Mouse (Mus musculus): ENCODE data around the gene Snrpa1.
A peak's percentile ranks its signal among the peaks of the same experiment; 100 is the strongest.

Snrpa1 gene

DNA sequence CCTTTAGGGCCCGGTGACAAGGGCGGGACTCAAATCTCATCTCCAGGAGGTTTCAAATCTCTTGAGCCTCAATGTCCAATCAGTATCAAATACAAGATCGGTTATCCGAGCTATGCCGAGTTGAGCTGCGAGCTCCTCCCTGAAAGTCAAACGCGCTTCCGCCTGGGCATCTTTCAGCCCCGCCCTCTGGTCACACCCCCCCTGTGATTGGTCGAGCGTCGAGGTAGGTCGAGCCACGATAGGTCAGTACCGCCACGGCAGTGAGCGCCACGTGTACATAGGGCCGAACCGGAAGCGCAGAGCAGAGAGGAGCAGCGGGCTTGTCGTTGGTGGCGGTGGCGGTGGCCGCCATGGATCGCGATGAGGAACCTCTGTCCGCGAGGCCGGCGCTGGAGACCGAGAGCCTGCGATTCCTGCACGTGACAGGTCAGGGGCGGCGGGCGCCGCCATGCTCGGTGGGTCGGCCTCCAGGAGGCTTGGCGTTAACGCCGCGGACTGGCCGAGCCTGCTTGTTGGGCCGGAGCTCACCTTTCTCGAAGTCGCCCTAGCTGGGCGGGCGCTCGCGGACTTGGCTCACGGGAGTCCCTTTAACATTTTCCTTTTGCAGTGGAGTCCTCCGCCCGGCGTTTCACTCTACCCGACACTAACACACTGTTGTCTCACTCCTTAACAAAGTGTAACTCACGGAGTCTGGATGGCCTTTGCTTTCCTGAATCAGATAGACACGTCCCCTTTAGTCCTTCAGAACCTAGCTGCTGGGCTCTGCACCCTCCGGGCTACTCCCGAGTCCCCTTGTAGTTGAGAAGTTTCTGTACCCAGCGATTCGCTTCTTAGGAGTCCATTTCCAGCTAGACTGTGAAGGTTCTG lies 20.8 kb downstream of the Snrpa1 start, which contains the start of gene Selenos:
Selenos (plus strand) TSS at position 286 of the 867 bp plus-strand sequence.
- DNase-seq = peak; percentile 95 to 97

DNA sequence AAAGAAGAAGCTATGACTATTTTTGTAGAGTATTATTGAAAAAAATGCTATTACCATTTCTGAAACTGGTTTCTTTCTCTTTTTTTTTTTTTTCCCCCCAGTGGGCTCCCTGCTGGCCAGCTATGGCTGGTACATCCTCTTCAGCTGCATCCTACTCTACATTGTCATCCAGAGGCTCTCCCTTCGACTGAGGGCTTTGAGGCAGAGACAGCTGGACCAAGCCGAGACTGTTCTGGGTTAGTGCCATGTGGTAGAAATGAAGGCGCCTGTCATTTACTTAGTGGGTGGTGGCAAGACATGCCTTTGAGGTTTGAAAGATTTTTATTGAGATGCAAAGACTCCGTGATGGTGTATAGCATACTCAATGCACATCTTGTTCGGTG lies 21.4 kb downstream of the Snrpa1 start:
- DNase-seq = peak in 1 of 2 experiments; percentile 33

DNA sequence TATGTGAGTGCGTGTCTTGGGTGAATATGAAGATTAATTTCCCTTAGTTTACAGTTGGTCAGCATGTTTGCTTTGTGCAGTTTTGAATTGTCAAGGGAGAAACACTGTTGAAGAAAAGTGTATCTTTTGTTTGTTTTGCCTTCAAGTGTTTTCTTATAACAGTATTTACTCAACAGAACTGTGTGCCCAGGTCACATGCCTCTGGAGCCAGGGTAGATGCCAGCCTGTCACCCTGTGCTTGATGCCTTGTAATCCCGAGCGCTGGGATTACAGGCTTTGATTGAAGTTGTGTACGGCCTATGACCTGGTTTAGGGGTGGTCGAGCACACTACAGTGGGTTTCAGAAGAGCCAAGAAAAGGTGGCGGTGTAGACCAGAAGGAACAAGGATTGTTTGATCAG lies 25.0 kb downstream of the Snrpa1 start:
- no peak for DNase-seq

DNA sequence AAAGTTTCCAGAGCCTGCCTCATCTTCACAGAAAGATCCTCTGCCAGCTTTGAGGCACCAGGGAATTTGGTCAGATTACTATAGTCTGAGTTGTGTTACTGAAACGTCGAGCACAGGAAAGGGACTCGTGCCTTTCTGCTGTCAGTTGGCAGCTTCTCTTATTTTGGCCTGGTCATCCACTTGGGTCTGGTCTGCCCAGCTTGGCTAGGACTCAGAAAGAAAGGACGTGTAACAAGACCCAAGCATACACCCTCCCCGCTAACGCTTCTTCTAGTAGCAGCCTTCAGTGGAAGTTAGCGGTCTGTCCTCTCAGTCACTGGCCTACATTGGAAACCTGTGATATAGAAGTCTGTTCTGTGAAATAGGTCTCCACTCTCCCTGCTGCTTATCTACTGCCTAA lies 25.7 kb downstream of the Snrpa1 start:
- no peak for DNase-seq

DNA sequence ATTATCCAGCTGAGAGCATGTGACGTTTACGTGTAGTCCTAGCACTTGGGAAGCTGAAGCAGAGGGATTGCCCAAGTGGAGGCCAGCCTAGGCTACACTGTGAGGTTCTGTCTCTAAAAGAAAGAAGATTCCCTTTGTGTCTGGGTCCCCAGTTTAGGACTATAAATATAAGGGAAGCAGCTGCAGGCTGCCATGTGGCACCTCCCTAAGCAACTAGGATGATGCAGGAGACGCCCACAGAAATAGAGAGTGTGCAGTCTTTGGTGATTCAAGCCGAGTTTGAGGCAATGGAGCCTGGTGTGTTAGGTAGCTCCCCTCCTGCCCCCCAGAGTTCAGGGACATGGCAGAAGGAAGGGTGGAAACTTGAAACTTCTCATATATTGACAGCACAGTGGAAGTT lies 28.8 kb downstream of the Snrpa1 start:
- DNase-seq = no peak

DNA sequence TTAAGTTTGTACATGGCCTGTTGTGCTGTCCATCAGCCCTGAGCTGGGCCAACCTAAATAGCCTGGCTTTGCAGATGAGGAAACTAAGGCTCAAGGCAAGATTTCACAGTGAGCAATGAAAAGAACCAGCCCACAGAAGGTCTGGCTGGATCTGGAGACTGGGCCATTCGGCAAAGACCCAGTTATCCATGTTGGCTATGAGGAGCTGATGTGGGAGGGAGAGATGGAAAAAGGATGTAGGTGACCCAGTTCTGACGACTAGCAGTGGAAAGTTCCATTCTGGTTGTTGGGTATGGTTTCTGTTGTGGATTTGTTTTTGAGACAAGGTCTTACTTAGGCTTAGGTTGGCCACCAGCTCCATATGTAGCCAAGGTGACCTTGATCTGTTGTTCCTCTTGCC lies 29.3 kb downstream of the Snrpa1 start:
- no peak for DNase-seq

DNA sequence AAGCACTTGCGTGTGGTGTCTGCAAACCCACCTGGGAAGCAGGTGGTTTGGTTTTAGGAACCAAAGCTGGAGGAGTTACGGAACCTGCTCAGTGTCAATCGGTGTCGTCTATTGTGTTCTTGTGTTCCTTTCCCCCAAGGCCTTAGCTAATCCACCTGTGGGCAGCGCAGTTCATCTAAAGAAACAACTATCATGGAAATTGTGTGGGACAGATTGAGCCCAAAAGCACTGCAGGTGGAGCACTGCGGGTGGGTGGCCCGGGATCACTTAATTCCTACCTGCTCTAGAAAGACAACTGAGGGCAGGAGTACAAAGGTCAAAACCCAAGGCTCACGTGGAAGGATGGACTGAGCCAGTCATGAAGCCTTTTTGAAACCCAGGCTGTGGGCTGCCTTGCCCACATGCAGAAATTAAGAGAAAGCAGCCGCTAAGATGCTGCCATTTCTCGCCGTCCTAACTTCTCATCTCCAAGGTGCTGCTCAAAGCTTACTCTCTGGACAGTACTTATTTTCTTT lies 31.9 kb downstream of the Snrpa1 start:
- no peak for DNase-seq

DNA sequence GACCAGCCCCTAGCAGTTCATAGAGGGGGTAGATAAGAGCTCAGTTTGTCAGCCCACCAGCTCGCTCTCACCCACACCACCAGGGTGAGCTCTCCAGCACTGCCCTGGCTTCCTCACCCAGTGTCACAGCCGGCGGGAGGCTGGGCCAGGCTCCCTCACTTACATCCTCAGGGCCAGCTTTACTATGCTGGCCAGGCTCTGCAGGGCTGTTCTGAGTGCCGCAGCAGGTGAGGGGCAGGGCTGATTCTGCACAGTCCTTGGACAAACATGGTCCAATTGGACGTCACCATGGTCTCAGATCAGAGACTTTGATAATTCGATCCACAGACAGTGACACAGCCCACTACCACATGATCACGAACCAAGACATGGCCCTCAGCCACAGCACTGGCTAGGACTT lies 32.8 kb downstream of the Snrpa1 start:
- no peak for DNase-seq

DNA sequence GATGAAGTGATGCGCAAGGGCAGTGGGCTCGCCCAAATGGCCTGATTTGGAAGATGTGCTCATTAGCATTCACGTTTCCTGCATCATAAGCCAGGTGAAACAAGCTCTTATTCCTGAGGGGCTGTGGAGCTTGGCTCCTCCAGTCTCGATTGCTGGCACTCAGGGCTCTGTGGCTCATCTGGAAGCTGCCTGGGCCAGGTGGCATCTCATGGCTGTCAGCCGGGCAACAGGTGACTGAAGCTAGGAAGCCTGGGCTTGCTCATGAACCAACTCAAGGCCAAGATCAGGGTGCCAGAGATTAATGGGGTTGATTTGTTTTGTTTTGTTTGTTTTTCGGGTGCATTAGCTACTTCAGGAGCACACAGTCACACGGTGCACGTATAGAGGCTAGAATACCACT lies 33.9 kb downstream of the Snrpa1 start:
- DNase-seq = peak; percentile 71 to 76

DNA sequence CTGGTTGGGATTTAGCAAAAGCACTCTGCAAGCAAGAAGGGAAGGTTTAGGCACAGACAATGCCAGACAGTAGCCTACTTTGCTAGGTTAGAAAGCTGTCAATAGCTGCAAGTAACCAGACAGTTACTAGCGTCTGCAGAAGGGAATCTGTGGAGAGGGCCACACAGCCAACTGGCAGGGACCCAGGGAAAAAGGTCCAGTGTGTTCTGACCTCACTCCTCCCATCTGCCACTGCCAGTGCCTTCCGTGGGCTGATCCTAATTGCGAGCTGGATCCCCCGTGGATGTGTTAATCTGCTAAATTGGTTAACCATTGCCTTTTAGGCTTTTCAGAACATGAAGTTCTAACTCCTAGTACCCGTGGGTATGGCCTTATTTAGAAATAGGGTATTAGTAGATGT lies 35.3 kb downstream of the Snrpa1 start:
- peak; percentile 75 to 85 for DNase-seq

DNA sequence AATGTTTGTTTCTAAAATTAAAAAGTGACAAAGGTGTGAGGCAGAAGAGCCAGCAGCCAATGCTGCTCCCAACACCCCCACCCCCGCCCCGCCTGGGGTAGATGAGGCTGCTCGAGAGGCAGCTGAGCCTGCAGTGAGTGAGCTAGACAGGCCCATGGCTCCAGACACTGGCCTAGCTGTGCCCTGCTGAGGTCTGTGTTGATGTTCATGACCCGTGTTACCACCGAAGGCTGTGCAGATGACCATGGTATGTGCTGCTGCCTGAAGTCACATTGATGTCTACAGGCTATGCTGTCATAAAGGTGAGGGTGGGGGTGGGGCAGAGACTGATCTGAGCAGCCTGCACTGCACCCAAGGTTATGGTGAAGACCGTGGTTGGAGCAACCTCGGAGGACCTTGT lies 40.0 kb downstream of the Snrpa1 start:
- DNase-seq = no peak

DNA sequence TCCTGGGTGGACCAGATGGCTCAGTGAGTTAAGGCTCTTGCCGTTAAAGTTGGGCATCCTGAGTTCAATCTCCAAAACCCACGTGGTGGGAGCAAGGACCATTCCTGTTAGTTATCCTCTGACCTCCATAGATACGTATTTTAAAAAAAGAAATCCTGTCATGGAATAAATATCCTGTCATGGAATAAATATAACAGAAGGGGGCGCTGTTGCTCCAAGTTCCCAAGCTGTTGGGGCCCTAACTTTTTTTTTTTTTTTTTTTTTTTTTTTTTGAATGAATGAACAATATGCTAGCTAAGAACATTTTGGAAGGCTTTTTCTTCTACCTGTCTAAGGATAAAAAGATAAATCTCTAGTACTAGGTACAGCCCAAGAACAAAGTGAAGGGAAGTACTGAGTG lies 43.1 kb downstream of the Snrpa1 start:
- peak; percentile 54 to 62 for DNase-seq

DNA sequence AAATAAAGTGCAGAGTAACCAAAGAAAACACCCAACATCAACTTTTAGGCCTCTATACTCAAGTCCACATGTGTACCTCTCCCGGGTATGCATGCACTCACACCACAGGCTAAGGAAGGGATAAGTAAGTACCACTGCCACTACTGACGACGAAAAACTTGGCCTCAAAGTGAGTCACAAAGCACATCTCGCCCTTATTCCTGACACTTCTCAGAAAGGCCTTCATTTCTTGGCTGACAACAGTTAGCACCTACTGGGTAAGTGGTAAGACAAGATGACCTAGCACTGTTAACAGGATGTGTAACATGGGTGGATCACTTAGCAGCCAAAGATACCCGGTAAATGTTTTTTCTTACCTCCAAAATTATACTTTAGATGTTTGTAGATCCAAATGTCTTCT lies 45.7 kb downstream of the Snrpa1 start:
- DNase-seq = no peak

DNA sequence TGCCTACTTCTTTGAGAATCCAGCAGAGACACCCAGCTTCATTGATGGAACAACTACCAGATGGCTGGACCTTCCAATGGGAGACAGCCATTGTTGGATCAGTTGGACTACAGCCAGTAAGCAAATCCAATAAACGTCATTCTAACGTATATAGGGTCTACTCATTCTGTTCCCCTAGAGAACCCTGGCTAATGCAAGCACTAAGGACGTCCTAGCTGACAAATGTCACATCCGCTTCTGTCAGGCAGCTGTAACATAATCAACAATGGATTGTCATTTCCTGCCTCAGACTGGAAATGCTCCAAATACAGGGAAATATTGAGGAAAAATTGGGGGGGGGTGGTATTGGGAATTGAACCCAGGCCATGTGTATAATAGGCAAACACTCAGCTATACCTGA lies 47.0 kb downstream of the Snrpa1 start:
- no peak for DNase-seq

DNA sequence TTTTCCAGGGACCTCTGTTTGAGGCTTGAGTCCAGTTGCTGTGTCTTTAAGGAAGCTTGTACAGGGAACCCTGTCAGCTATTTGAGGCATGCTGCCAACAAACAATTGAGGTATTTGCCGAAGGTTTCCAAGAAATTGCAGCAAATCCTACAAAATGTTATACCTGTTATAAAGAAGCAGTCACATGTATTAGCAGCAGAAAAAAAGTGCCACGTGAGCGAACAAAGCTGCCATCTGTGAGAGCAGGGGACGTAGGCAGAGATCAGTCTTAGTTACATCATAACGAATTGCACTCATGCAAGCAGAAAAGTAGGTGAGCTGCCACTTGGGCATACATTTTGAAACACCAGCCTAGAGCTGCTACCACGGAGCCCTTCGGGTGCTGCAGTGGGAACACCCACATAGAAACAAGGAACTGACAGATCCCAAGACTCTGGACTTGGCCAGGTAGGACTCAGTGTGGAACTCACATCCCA lies 47.8 kb downstream of the Snrpa1 start:
- DNase-seq = no peak

DNA sequence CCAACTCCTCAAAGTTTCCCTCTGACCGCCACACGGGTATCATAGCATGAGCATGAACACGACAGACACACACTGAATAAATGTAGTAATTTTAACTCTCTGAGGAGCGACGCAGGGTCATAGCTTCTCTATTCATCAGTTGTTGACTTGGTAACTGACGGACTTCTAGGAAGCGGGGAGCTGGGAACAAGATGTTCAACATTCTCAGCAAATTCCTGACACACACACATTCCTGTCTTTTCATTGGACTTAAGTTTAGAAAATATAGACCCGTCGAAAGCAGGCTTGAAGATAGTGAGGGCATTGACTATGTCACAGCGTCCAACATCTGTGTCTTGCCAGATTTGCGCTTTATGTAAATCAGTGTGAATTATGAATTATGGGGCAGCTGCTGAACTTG lies 48.4 kb downstream of the Snrpa1 start:
- no peak for DNase-seq

DNA sequence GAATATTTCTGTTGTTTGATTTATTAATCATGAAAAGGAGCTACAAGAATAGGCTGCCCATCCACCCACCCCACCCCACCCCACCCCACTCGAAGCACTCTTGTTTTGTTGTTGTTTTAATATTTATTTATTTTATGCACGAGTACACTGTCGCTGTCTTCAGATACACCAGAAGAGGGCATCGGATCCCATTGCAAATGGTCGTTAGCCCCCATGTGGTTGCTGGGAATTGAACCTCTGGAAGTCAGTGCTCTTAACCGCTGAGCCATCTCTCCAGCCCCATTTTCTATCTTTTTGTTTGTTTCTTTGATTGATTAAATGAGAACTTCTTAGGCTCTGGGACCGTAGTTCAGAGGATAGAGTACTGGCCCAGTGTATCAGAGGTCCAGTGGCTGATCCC lies 49.1 kb downstream of the Snrpa1 start:
- DNase-seq = peak; percentile 49 to 56

DNA sequence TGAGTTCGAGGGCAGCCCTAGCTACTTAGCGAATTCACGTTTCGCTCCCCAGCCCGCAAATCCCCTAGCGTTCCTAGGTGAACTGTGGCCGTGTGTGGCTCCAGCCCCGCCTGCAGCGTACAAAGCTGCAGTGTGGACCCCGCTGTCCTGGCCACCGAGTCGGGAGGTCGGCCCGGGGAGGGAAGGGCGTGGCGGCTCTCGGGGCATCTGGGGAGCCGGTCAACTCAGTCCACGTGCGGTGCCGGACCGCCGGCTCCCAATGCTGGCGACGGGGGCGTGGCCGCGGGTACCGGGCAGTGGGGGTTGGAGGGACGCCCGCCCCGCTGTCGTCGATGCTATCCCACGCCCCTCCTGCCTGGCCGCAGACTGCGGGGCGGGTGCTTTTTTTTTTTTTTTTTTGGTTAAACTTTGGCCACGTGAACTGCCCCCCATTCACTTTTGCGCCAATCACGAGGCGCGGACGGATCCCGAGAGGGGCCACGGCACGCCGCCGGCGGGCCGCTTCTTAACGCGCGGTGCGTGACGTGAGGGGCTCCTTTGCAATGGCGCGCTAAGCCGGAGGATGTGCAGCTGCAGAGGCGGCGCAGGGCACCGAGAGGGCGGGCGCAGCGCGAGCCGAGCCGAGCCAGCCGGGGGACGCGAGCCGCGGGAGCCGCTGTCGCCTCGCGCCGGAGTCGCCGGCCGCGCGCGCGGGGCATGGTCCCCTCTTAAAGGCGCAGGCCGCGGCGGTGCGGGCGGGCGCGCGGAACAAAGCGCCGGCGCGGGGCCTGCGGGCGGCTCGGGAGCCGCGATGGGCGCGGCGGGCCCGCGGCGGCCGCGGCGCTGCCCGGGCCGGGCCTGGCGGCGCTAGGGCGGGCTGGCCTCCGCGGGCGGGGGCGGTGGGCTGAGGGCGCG lies 50.4 kb downstream of the Snrpa1 start, which contains the start of gene Chsy1:
Chsy1 (plus strand) TSS at position 555 of the 894 bp plus-strand sequence.
- peak; percentile 89 to 91 for DNase-seq

DNA sequence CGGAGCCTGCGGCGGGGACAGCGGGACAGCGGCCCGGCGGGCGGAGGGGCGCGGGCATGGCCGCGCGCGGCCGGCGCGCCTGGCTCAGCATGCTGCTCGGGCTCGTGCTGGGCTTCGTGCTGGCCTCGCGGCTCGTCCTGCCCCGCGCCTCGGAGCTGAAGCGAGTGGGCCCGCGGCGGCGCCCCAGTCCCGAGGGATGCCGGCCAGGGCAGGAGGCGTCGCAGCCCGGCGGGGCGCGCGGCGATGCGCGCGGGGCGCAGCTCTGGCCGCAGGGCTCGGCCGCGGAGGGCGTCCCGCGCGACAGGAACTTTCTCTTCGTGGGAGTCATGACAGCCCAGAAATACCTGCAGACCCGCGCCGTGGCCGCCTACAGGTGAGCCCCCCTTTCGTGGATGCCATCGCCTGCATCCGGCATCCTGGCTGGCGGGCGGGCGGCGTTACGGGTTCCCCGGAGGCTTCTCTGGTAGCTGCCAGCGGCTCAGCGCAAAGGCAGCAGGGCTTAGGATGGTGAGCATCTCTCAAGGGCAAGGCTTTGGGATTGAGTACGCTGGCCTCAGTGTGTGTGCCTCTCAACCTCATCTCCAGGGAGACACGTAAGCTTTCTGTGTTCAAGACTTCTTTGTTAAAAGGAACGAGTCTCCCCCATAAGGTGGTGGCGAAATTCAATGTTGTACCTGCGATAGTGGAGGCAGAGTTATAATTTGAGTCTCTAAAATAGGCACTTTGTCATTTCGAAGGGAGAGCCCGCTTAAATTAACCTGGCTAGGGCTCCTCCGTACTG lies 51.2 kb downstream of the Snrpa1 start:
- peak; percentile 50 to 60 for DNase-seq

DNA sequence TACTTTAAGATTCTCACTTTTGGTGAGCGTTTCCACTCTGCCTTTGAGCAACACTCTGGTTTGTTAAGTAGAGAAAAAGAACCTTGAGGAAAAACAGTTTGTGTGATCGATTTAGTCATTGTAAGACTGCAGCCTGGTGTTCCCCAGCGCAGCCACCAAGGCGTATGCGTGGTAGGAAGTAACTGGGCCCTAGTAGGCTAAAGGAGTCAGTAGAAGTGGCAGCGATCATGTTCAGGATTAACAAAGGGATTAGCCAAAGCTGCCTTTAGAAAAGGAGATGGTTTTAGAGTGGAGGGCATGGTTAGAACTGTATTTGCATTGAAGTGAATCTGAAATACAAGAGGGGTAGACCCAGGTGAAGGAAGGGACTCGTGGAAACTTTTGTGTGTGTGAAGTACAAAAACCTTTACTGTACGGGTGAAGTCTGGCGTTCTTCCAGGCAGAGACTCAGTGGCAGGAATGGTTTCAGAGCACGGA lies 51.9 kb downstream of the Snrpa1 start:
- DNase-seq = peak; percentile 38 to 47

DNA sequence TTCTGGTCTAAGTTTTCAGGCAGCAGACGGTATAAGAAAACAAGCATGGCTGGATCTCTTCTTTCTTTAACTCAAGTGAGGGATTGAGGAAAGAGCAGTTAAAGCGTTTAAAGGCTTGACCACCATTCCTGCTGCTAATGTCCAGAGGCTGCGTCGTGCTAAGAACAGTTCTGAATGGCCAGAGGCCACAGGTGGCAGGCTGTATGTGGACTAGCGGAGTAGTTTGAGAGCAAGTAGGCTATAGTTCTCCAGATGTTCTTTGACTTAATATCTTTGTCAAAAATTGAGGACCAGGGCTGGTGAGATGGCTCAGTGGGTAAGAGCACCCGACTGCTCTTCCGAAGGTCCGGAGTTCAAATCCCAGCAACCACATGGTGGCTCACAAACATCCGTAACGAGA lies 52.4 kb downstream of the Snrpa1 start:
- DNase-seq = no peak

DNA sequence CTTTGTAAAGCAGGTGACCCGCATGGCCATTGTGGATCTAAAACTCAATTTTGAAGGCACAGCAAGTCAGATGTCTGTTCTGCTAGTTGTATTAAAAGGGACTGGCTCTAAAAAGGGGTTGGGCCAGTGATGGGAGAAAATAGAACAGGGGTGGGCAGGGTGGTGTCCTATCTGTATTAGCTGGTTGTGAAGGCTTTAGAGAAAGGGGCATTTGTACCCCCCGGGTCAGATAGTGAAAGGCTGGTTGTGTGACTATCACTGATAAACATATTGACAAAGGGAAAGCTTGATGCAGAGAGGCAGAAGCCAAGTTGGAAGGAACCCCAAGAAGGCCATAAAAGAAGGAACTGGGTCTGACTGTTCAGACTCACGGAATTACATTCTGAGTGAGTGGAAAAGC lies 54.8 kb downstream of the Snrpa1 start:
- no peak for DNase-seq
